In the genomic region with DNA sequence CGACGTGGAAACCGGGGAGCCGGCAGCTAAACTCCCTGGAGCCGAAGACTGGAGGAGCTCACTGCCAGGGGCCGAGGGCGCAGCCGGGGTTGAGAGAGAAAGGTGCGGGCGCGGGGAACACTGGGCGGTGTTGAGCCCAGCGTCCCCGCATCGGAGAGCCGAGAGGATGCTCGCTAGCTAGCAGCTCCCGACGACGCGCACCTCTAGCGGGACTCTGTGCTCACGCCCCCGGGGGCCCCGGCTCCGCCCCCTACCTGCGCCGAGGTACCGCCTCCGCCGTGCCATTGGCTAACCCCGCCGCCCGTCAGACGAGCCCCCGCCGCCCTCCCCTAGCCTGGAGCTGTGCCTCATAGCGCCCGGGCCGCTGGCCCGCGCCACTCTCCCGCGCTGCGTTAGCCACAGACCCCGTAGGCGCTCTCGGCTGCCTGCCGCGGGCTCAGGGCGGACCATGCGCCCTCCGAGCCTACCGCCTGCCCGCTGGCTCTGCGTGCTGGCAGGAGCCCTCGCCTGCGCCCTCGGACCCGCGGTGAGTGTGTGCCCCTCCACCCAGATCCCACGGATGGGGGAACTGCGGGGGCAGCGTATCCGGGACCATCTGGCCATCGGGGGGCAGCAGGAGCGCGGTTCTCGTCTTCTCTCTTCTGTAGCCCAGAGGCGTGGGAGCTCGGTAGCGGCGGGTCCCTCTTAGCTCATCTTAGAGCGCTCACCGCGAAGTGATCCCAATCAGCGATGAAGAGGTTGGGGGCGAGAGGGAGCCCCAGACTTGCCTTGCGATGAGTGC, we compare ENCODE assay signal across 8 mouse cellular contexts. TPM values are rescaled to one million over a fixed set of nuclear protein-coding genes. Genes with fewer than 3 reads are reported as not detected.
A peak's percentile ranks its signal among the peaks of the same experiment; 100 is the strongest.
DNase-seq lines count a peak whose midpoint lies in the region; ATAC-seq lines count a peak whose summit lies in the region.

Gene Vipr1, plus strand, starts transcription at position 316 of the 781 bp plus-strand sequence.

- peak; percentile 86 for ATAC-seq in activated CD4-positive, CD25-positive, alpha-beta regulatory T cell, adult 4 months

- DNase-seq in cerebellum, postnatal 10 days: peak; percentile 93 to 95
- peak; percentile 53 to 74 for DNase-seq in frontal cortex, postnatal 25 days (ENCODE audit: low spot score in 2 of 2)
- peak; percentile 48 for DNase-seq in kidney, adult 11 months
- peak; percentile 85 for DNase-seq in left cerebral cortex, postnatal 4 days
- peak; percentile 64 for DNase-seq in mesoderm, embryonic 11.5 days (ENCODE audit: low read depth, low spot score)
- DNase-seq in right cerebral cortex, postnatal 25 days: peak; percentile 88
- peak; percentile 84 for DNase-seq in yolk sac, embryonic 10.5 days (ENCODE audit: low spot score)

- intact Hi-C loops in left cerebral cortex, postnatal 4 days (cut with DNase I): no loop called here

RNA-seq across cellular contexts. Expression of gene Vipr1, which starts in this region (rescaled TPM):
- polyA plus RNA-seq in activated CD4-positive, CD25-positive, alpha-beta regulatory T cell, adult 4 months (2017; shearing (Covaris generic)): 1 to 10 TPM; 1.5 to 1.8 TPM
- total RNA-seq in left cerebral cortex, postnatal 4 days (2021): 1 to 10 TPM; 3.1 to 5.5 TPM

Comparison
In these comparisons a context has a peak if more than half of its experiments do, and no peak if none do; other contexts are left out.
1. Peak in every context shown above with its lines: DNase-seq and ATAC-seq.